Mouse (Mus musculus): Measurements from ENCODE around the gene Rbl1. TPM values are rescaled to one million over a fixed set of nuclear protein-coding genes. Genes with fewer than 3 reads are reported as not detected.

Rbl1 gene
- total and polyA plus RNA-seq, 3 experiments, result 14.9 to 27.4 (median 21.9) TPM

GRCm38 (mm10) chr2:157220108-157220507 lies 15.8 kb upstream of the Rbl1 start:
- no peaks in the 10 kb centered on the region for H3K9me3 ChIP-seq (replicated peaks; ENCODE audit: low read length)
- H3K27ac ChIP-seq (ENCODE audit: insufficient read depth, low read depth), result no peak overlapping the region
- DNase-seq (ENCODE audit: extremely low read depth), result no peak
- no peak overlapping the region for H3K9ac ChIP-seq (ENCODE audit: insufficient read depth, low read depth)
- no peak overlapping the region for H3K4me3 ChIP-seq (replicated peaks in 1 of 3; ENCODE audit: low read depth in 2 of 3, low read length in 2 of 3, poor library complexity in 1 of 3)
- in situ Hi-C loops (cut with MboI; ENCODE audit: low pct_ligation_motif_present, low pct_unique_long_range_greater_than_20kb, low sequenced_read_pairs) (no loop called here), dilution Hi-C loops (cut with MboI; ENCODE audit: extremely low pct_ligation_motif_present, extremely low pct_unique_long_range_greater_than_20kb, low sequenced_read_pairs) (no loop called here)
- no peaks in the 10 kb centered on the region for H3K36me3 ChIP-seq (replicated peaks in 1 of 2; ENCODE audit: control insufficient read depth in 1 of 2, insufficient read depth in 1 of 2, low read length in 1 of 2)
- no peak for TF ChIP-seq PAX5 (IDR thresholded peaks at IDR 0.05; ENCODE audit: low read length)
- no peak for TF ChIP-seq POLR2AphosphoS2 (IDR thresholded peaks at IDR 0.05; ENCODE audit: low read depth, low read length)
- no peak for TF ChIP-seq CTCF (conservative IDR thresholded peaks at IDR 0.05 in 1 of 2, IDR thresholded peaks at IDR 0.05 in 1 of 2; ENCODE audit: low read depth in 2 of 2, low read length in 2 of 2)
- no peak for TF ChIP-seq JUND (conservative IDR thresholded peaks at IDR 0.05; ENCODE audit: low read depth, low read length)
- no peak for TF ChIP-seq ZMIZ1 (IDR thresholded peaks at IDR 0.05; ENCODE audit: low read depth, low read length)
- no peak for TF ChIP-seq MXI1 (IDR thresholded peaks at IDR 0.05; ENCODE audit: low read depth, low read length)
- TF ChIP-seq USF1 (IDR thresholded peaks at IDR 0.05; ENCODE audit: low read depth, low read length), result no peak
- TF ChIP-seq JUN (IDR thresholded peaks at IDR 0.05; ENCODE audit: insufficient read depth, low read depth, low read length), result no peak
- no peak for TF ChIP-seq MAFK (IDR thresholded peaks at IDR 0.05; ENCODE audit: insufficient replicate concordance, low read length)
- TF ChIP-seq CHD1 (IDR thresholded peaks at IDR 0.05; ENCODE audit: low read depth, low read length), result no peak
- no peak for TF ChIP-seq RAD21 (IDR thresholded peaks at IDR 0.05; ENCODE audit: low read depth, low read length)
- no peak for TF ChIP-seq GABPA (IDR thresholded peaks at IDR 0.05; ENCODE audit: insufficient replicate concordance, low read depth, low read length)
- no peak for TF ChIP-seq NRF1 (IDR thresholded peaks at IDR 0.05; ENCODE audit: low read depth, low read length)
- TF ChIP-seq E2F4 (IDR thresholded peaks at IDR 0.05; ENCODE audit: insufficient replicate concordance, low read depth, low read length), result no peak
- TF ChIP-seq ELF1 (IDR thresholded peaks at IDR 0.05; ENCODE audit: low read depth, low read length), result no peak
- no peak for TF ChIP-seq SMC3 (IDR thresholded peaks at IDR 0.05; ENCODE audit: low read depth, low read length)
- no peak overlapping the region for H3K4me2 ChIP-seq (ENCODE audit: insufficient read depth, low read depth, poor library complexity, severe bottlenecking)
- peaks cover 10 to 15% of the 10 kb centered on the region in 2 experiments; a peak in 3 of 4 replicates for H3K4me1 ChIP-seq (ENCODE audit: control insufficient read depth in 1 of 2, insufficient read depth in 2 of 2)
- no peaks in the 10 kb centered on the region for H3K27me3 ChIP-seq (replicated peaks)
- no peaks in the 10 kb centered on the region for H3K79me2 ChIP-seq (replicated peaks; ENCODE audit: control insufficient read depth, extremely low read depth, insufficient read depth, poor library complexity, severe bottlenecking)

- H3K36me3 ChIP-seq (replicated peaks in 1 of 2; ENCODE audit: control insufficient read depth in 1 of 2, insufficient read depth in 1 of 2, low read length in 1 of 2), result peaks cover 0 to 2% of the 10 kb centered on the region in 2 experiments
- no peak overlapping the region for H3K4me3 ChIP-seq (replicated peaks in 1 of 3; ENCODE audit: low read depth in 2 of 3, low read length in 2 of 3, poor library complexity in 1 of 3)
- dilution Hi-C loops (cut with MboI; ENCODE audit: extremely low pct_ligation_motif_present, extremely low pct_unique_long_range_greater_than_20kb, low sequenced_read_pairs) (no loop called here), in situ Hi-C loops (cut with MboI; ENCODE audit: low pct_ligation_motif_present, low pct_unique_long_range_greater_than_20kb, low sequenced_read_pairs) (loop anchor here (10.0 kb wide), 1 partner anchor 53 kb away; no protein-coding TSS in a partner anchor)
- no peaks in the 10 kb centered on the region for H3K79me2 ChIP-seq (replicated peaks; ENCODE audit: control insufficient read depth, extremely low read depth, insufficient read depth, poor library complexity, severe bottlenecking)
- TF ChIP-seq RCOR1 (conservative IDR thresholded peaks at IDR 0.05; ENCODE audit: low read depth, low read length) (no peak), SIN3A (IDR thresholded peaks at IDR 0.05; ENCODE audit: low read length) (no peak), ETS1 (conservative IDR thresholded peaks at IDR 0.05; ENCODE audit: low read depth, low read length) (no peak), MYC (IDR thresholded peaks at IDR 0.05; ENCODE audit: low read depth, low read length) (no peak), IRF4 (IDR thresholded peaks at IDR 0.05; ENCODE audit: low read depth, low read length) (no peak), NRF1 (IDR thresholded peaks at IDR 0.05; ENCODE audit: low read depth, low read length) (no peak), HCFC1 (IDR thresholded peaks at IDR 0.05; ENCODE audit: low read depth, low read length) (no peak), USF1 (IDR thresholded peaks at IDR 0.05; ENCODE audit: low read depth, low read length) (no peak), TCF12 (IDR thresholded peaks at IDR 0.05; ENCODE audit: low read depth, low read length) (no peak), JUND (conservative IDR thresholded peaks at IDR 0.05; ENCODE audit: low read depth, low read length) (no peak), MAZ (IDR thresholded peaks at IDR 0.05; ENCODE audit: low read depth, low read length) (no peak), ZMIZ1 (IDR thresholded peaks at IDR 0.05; ENCODE audit: low read depth, low read length) (no peak), JUN (IDR thresholded peaks at IDR 0.05; ENCODE audit: insufficient read depth, low read depth, low read length) (no peak), PAX5 (IDR thresholded peaks at IDR 0.05; ENCODE audit: low read length) (no peak), SMC3 (IDR thresholded peaks at IDR 0.05; ENCODE audit: low read depth, low read length) (no peak), POLR2AphosphoS2 (IDR thresholded peaks at IDR 0.05; ENCODE audit: low read depth, low read length) (no peak), CHD2 (IDR thresholded peaks at IDR 0.05; ENCODE audit: low read length) (no peak), NELFE (IDR thresholded peaks at IDR 0.05; ENCODE audit: low read depth, low read length) (no peak)
- H3K4me1 ChIP-seq (ENCODE audit: control insufficient read depth in 1 of 2, insufficient read depth in 2 of 2), result no peaks in the 10 kb centered on the region
- no peak overlapping the region for H3K4me2 ChIP-seq (ENCODE audit: insufficient read depth, low read depth, poor library complexity, severe bottlenecking)
- H3K27me3 ChIP-seq (replicated peaks), result no peaks in the 10 kb centered on the region
- no peak for DNase-seq (ENCODE audit: extremely low read depth)
- H3K9me3 ChIP-seq (replicated peaks; ENCODE audit: low read length), result peaks cover 7% of the 10 kb centered on the region
- H3K27ac ChIP-seq (ENCODE audit: insufficient read depth, low read depth), result no peak overlapping the region
- H3K9ac ChIP-seq (ENCODE audit: insufficient read depth, low read depth), result no peak overlapping the region
Measured at GRCm38 (mm10) chr2:157211731-157212130, 7.4 kb upstream of the Rbl1 start.

All from CH12.LX (cell line).